Comparison of ENCODE assay signal across 12 mouse cellular contexts in the genomic region with DNA sequence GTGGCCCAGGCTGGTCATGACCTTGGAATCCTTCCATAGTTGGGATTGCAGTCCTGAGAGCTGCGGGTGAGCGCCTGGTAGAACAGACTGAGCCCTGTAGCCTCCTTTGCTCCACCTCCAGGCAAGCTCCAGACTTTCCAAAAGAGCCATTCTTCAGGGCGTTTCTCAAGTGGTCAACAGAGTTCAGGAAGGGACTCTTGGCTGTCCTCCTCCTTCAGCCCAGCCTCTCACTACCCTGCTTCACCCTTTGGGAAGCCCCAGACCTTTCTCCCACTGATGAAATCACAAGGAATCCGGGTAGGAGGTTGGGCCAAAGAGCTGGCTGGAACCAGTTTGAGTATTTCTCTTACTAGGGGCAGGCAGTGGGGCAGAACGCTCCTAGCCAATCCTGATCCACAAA. TPM values are rescaled to one million over a fixed set of nuclear protein-coding genes. Genes with fewer than 3 reads are reported as not detected.
A peak's percentile ranks its signal among the peaks of the same experiment; 100 is the strongest.
DNase-seq lines count a peak whose midpoint lies in the region; ATAC-seq and TF ChIP-seq lines count a peak whose summit lies in the region.
"Had no signal": no experiment of that assay in that cellular context is flagged by ENCODE, and none has a peak within 500 bp of the region (broad histone marks: within the 10 kb centered on the region; RNA-seq: fewer than 3 reads in every experiment).

No protein-coding gene starts in this region.

- peaks cover 27% of the 10 kb centered on the region for H3K4me1 ChIP-seq in lung, embryonic 16.5 days (replicated peaks; ENCODE audit: control insufficient read depth, insufficient read depth, low read length)
- no peaks in the 10 kb centered on the region; the same call in 1 of the 2 replicates for H3K4me1 ChIP-seq in forebrain, postnatal 0 days (ENCODE audit: insufficient read depth)

- H3K9ac ChIP-seq in lung, embryonic 16.5 days (ENCODE audit: low read length): no peak overlapping the region
- no peak overlapping the region for H3K9ac ChIP-seq in forebrain, postnatal 0 days
- H3K9ac ChIP-seq: hindbrain, embryonic 15.5 days had no signal

- intact Hi-C loops in gastrocnemius, adult 2 months (cut with DNase I): loop anchor here (2.0 kb wide), 1 partner anchor 19 kb away; no protein-coding TSS in a partner anchor

- DNase-seq in gastrocnemius, adult 2 months: peak; percentile 76
- no peak for DNase-seq in gastrocnemius, postnatal 4 days (ENCODE audit: low spot score in 2 of 2)
- peak; percentile 97 for DNase-seq in adipocyte (ENCODE audit: low spot score)
- DNase-seq in kidney, adult 11 months: peak; percentile 81
- DNase-seq in left cerebral cortex, adult 18-20 months (ENCODE audit: low spot score in 2 of 2): no peak
- DNase-seq in embryo, embryonic 10.5 days (ENCODE audit: low spot score): no peak
- no peak for DNase-seq in forebrain, postnatal 0 days

- H3K27me3 ChIP-seq in lung, embryonic 16.5 days (ENCODE audit: control insufficient read depth, insufficient read depth, low read depth, low read length): no peaks in the 10 kb centered on the region
- peaks cover 3% of the 10 kb centered on the region for H3K27me3 ChIP-seq in forebrain, postnatal 0 days (ENCODE audit: insufficient read depth, low read length)
- H3K27me3 ChIP-seq: hindbrain, embryonic 15.5 days had no signal

- WGBS in lung, embryonic 16.5 days: 38% methylated on average over 5 of the region's 5 CpGs
- WGBS in forebrain, postnatal 0 days: 71% methylated on average over 5 of the region's 5 CpGs

- H3K27ac ChIP-seq in gastrocnemius, adult 2 months: peak overlapping the region; percentile 74
- H3K27ac ChIP-seq in lung, embryonic 16.5 days (ENCODE audit: low read length): peak overlapping the region; percentile 52; the same call in 1 of the 2 replicates
- H3K27ac ChIP-seq in forebrain, postnatal 0 days (ENCODE audit: low read depth, low read length): no peak overlapping the region
- H3K27ac ChIP-seq: hindbrain, embryonic 15.5 days had no signal

- H3K9me3 ChIP-seq in lung, embryonic 16.5 days (ENCODE audit: control insufficient read depth, low read length): no peaks in the 10 kb centered on the region
- H3K9me3 ChIP-seq in forebrain, postnatal 0 days (ENCODE audit: low read length): no peaks in the 10 kb centered on the region
- H3K9me3 ChIP-seq: hindbrain, embryonic 15.5 days had no signal

- TF ChIP-seq CTCF in gastrocnemius, adult 2 months (IDR thresholded peaks at IDR 0.05): no peak
- no peak for TF ChIP-seq CTCF in forebrain, postnatal 0 days (IDR thresholded peaks at IDR 0.05; ENCODE audit: low read depth)

- no peak overlapping the region for H3K4me3 ChIP-seq in gastrocnemius, adult 2 months
- H3K4me3 ChIP-seq in lung, embryonic 16.5 days (ENCODE audit: low read length): no peak overlapping the region
- H3K4me3 ChIP-seq in forebrain, postnatal 0 days (ENCODE audit: low read depth, low read length): no peak overlapping the region

- peak; percentile 12; the same call in 1 of the 2 replicates for ATAC-seq in lung, embryonic 16.5 days (ENCODE audit: low read depth)
- ATAC-seq in forebrain, postnatal 0 days: no peak

- no peak overlapping the region for H3K4me2 ChIP-seq in lung, embryonic 16.5 days (ENCODE audit: low read depth, low read length)
- H3K4me2 ChIP-seq in forebrain, postnatal 0 days (ENCODE audit: low read depth): no peak overlapping the region

- H3K36me3 ChIP-seq in lung, embryonic 16.5 days (ENCODE audit: control insufficient read depth, insufficient read depth, low read length): no peaks in the 10 kb centered on the region
- no peaks in the 10 kb centered on the region for H3K36me3 ChIP-seq in forebrain, postnatal 0 days (ENCODE audit: insufficient read depth)
- H3K36me3 ChIP-seq: hindbrain, embryonic 15.5 days had no signal

RNA-seq across cellular contexts. Expression of a gene that starts 1.1 kb away (rescaled TPM):
- total RNA-seq in gastrocnemius, adult 2 months (2021): 10 to 100 TPM; 11.0 to 14.6 TPM
- 10 to 100 TPM; 51.8 to 55.1 TPM for total RNA-seq in gastrocnemius, postnatal 4 days (2021)
- polyA plus RNA-seq in lung, embryonic 16.5 days (2015; fragmentation: Nextera tagmentation; extraction: Ambion mirVana): 46.7 and 47.2 TPM in 2 replicates
- 1 to 10 TPM; 2.9 to 4.2 TPM for total RNA-seq in left cerebral cortex, adult 18-20 months (2021)
- 6.3 and 9.3 TPM in 2 replicates for total RNA-seq in forebrain, postnatal 0 days (2014; rRNA removed)
- 7.2 and 7.5 TPM in 2 replicates for polyA plus RNA-seq in forebrain, postnatal 0 days (2015; fragmentation: Nextera tagmentation; extraction: Ambion mirVana)

RNA-seq across cellular contexts. Expression of a gene that starts 35.6 kb away (rescaled TPM):
- 10 to 100 TPM; 16.2 to 16.6 TPM for total RNA-seq in gastrocnemius, adult 2 months (2021)
- total RNA-seq in gastrocnemius, postnatal 4 days (2021): 10 to 100 TPM; 66.6 to 78.7 TPM
- 87.1 and 92.1 TPM in 2 replicates for polyA plus RNA-seq in lung, embryonic 16.5 days (2015; fragmentation: Nextera tagmentation; extraction: Ambion mirVana)
- 100 to 1,000 TPM; 258 to 281 TPM for total RNA-seq in left cerebral cortex, adult 18-20 months (2021)
- total RNA-seq in forebrain, postnatal 0 days (2014; rRNA removed): 240 and 243 TPM in 2 replicates
- 168 and 169 TPM in 2 replicates for polyA plus RNA-seq in forebrain, postnatal 0 days (2015; fragmentation: Nextera tagmentation; extraction: Ambion mirVana)

RNA-seq across cellular contexts. Expression of a gene that starts 36.5 kb away (rescaled TPM):
- 10 to 100 TPM; 51.2 to 58.3 TPM for total RNA-seq in gastrocnemius, adult 2 months (2021)
- total RNA-seq in gastrocnemius, postnatal 4 days (2021): 10 to 100 TPM; 22.7 to 22.9 TPM
- 28.1 and 28.9 TPM in 2 replicates for polyA plus RNA-seq in lung, embryonic 16.5 days (2015; fragmentation: Nextera tagmentation; extraction: Ambion mirVana)
- total RNA-seq in left cerebral cortex, adult 18-20 months (2021): 10 to 100 TPM; 51.3 to 56.2 TPM
- 40.0 and 54.6 TPM in 2 replicates for total RNA-seq in forebrain, postnatal 0 days (2014; rRNA removed)
- 31.7 and 37.8 TPM in 2 replicates for polyA plus RNA-seq in forebrain, postnatal 0 days (2015; fragmentation: Nextera tagmentation; extraction: Ambion mirVana)

RNA-seq across cellular contexts. Expression of a gene that starts 41.9 kb away (rescaled TPM):
- 10 to 100 TPM; 49.6 to 56.4 TPM for total RNA-seq in gastrocnemius, adult 2 months (2021)
- 100 to 1,000 TPM in 1 of 2 experiments, 10 to 100 TPM in 1; 86.6 to 106 TPM for total RNA-seq in gastrocnemius, postnatal 4 days (2021)
- polyA plus RNA-seq in lung, embryonic 16.5 days (2015; fragmentation: Nextera tagmentation; extraction: Ambion mirVana): 275 and 283 TPM in 2 replicates
- 100 to 1,000 TPM; 227 to 260 TPM for total RNA-seq in left cerebral cortex, adult 18-20 months (2021)
- total RNA-seq in forebrain, postnatal 0 days (2014; rRNA removed): 519 and 565 TPM in 2 replicates
- polyA plus RNA-seq in forebrain, postnatal 0 days (2015; fragmentation: Nextera tagmentation; extraction: Ambion mirVana): 566 and 578 TPM in 2 replicates

RNA-seq across cellular contexts. Expression of a gene that starts 58.3 kb away (rescaled TPM):
- not detected for total RNA-seq in gastrocnemius, adult 2 months (2021)
- not detected for total RNA-seq in gastrocnemius, postnatal 4 days (2021)
- polyA plus RNA-seq in lung, embryonic 16.5 days (2015; fragmentation: Nextera tagmentation; extraction: Ambion mirVana): not detected in 2 replicates
- total RNA-seq in left cerebral cortex, adult 18-20 months (2021): under 1 TPM in 1 of 2 experiments, not detected in 1; 0.40 TPM
- total RNA-seq in forebrain, postnatal 0 days (2014; rRNA removed): not detected in 2 replicates
- polyA plus RNA-seq in forebrain, postnatal 0 days (2015; fragmentation: Nextera tagmentation; extraction: Ambion mirVana): 0.13 and 0.18 TPM in 2 replicates
- polyA plus RNA-seq: erythroblast, embryonic 14.5 days; limb, embryonic 11.5 days; myocyte had no signal

Comparison
In these comparisons a context has a peak if more than half of its experiments do, and no peak if none do; other contexts are left out.
1. DNase-seq: peak in gastrocnemius, adult 2 months (single experiment), adipocyte (single experiment) and kidney, adult 11 months (single experiment); none in gastrocnemius, postnatal 4 days (0 of 2), left cerebral cortex, adult 18-20 months (0 of 2), embryo, embryonic 10.5 days (single experiment) and forebrain, postnatal 0 days (single experiment).